Mouse (Mus musculus) layer of hippocampus, postnatal 25 days (tissue): Measurements from ENCODE around the gene Qrich1. TPM values are rescaled to one million over a fixed set of nuclear protein-coding genes. Genes with fewer than 3 reads are reported as not detected.
A peak's percentile ranks its signal among the peaks of the same experiment; 100 is the strongest.
"Not testable (repeated sequence)": the region's sequence is repeated elsewhere in the genome, so short reads cannot be mapped to it uniquely, and the experiment has no call there.

ENCODE experiments used
- DNase-seq, 2 experiments: peaks; one replicate each; pipeline ENCODE4 v3.0.0; 2022; ENCODE audit warnings: mixed read lengths in 2 of 2, low spot score in 1 of 2; ENCODE audit errors: extremely low spot score in 1 of 2
- microRNA-seq, 2 experiments: library from miRNA; unstranded; fragments of <30 nt; microRNA quantifications; one replicate each; pipeline ENCODE4 v1.2.0; 2021
- total RNA-seq, 2 experiments: library from RNA; stranded (reverse); gene quantifications; 2 replicates each; pipeline ENCODE4 v1.2.3; 2021

The Qrich1 gene
- total RNA-seq, 2 experiments from 2014 or later = 133 to 142 TPM

DNA sequence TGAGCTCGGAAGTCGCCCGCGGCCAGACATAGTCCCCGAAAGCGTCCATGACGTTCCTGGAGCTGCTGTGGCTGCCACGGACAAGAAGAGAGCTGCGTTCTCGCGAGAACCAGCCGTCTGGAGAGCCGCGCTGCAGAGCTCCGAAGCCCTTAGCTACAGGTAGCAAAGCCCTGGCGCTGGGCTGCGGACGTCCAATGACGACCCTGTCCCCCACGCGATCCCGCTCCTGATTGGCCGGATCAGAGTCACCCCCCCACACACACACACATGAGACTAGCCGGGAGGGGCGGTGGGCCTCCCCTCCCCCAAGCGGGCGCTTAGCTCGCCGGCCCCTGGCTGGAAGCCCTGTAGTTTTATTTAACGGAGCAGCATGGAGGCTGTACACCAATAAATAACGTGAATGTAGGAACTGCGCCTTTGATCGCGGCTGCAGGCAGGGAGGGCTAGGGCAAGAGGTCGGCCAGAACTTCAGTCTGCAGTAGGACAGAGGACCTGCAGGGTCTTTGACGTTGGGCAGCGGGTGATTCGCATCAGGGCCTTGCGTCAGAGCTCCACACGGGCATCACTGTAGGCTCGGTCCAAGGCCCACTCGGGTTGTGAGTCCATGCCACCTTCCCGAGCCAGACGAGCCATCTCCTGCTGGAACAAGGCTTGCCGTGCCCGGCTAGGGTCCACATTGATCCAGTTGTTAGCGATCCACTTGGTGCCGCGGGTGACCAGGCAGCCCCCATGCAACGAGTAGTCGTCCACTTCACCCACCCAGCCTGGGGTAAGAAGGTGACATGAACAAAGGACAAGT is 62.1 kb downstream of the Qrich1 start, which contains the start of gene Wdr6:
Gene Wdr6 (minus strand): TSS at position 195 of the 799 bp plus-strand sequence.
- peak; percentile 71 to 82 for DNase-seq

DNA sequence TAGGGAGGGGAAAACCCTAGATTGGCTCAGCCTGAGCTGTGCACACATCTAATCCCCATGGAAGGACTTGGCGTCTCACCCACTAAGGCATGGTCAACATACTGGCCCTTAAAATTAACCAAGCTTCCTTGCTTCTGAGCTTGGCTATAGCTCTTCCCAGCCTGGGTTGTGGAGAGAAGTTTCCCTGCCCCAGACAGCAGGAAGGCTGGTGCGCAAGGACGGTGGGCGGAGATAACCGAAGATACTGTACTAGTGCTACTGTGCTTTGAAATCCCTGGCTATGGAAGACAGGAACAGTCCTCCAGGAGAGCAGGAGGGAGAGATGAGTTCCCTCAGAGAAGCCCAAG is 62.7 kb downstream of the Qrich1 start:
- DNase-seq = no peak

DNA sequence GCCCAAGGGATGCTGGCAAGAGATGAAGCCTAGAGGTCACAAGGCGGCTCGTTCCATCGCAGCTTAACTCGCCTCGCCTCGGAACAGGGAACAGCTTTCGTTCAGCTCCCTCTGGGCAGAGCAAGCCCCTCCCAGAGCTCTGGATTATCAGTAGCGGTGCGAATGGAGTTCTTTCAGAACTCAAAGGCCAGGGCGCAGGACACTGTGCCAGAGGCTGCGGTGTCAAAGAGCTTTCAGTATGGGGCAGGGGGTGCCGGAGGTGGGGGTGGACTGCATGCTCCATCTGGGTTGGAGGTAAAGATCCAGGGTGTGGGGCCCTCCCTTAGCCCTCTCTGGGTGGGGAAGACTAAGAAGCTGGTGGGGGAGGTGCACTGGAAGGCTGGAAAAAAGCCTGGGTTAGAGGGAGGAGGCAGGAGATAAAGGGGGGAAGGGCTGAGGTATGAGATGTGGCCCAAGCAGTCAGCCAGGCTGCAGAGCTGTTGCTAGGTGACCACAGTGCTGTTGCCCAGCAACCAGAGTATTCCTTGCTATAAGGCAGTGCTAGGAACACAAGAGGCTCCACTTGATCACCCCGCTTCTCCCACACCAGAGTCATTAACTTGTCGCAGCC is 71.1 kb downstream of the Qrich1 start:
- DNase-seq = peak; percentile 56

DNA sequence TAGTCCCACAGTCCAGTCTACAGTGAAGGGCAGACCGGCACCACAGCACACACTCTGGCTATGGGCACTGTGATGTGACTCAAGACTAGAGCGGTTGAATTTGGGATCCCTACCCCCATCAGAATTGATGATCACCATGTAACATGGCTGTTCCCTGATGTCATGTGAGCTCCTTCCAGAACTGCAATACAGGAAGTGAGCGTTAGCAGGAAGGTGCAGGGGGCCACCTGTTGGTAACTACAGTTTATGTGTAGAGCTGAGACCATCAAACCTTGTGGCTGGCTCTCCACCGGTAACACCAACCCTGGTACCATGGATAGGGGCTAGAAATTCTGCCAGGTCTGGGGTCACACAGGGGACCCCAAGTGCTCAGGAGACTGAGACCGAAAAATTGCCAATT is 72.6 kb downstream of the Qrich1 start:
- DNase-seq = no peak

DNA sequence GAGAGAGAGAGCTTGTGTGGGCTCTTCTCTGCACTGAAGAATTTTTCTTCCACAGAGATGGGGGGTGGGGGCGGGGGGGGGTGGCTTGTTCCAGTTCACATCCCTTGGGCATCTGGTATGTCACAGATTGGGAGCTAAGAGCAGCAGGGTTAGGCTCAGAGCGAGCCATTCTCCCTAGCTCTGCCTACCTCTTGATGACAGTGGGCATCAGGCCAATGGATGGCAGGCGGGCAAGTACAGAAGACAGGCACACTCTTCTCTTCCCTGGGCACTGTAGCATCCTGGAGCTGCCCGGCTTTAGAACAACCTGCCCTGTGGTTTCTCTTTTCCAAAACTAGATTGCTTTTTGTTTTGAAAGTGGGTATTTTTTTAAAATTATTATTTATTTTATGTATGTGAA is 74.9 kb downstream of the Qrich1 start:
- DNase-seq = no peak

DNA sequence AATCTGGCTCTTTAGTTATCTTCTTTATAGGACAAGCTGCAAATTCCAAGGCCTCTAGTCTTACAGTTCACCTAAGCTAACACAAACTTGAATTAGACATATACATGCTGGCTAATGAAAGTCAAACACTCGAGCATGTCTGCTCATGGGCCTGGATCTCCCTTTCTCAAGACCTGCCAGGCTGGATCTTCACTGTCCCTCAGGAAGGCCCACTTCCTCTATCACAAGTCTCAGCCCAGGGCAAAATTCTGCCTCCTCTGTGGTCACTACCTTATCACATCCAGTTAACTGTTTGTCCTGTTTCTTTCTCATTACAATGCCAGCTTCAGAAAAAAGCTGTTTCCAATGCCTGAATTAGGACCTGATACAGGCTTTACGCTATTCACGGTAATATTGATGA is 77.7 kb downstream of the Qrich1 start:
- DNase-seq = no peak

DNA sequence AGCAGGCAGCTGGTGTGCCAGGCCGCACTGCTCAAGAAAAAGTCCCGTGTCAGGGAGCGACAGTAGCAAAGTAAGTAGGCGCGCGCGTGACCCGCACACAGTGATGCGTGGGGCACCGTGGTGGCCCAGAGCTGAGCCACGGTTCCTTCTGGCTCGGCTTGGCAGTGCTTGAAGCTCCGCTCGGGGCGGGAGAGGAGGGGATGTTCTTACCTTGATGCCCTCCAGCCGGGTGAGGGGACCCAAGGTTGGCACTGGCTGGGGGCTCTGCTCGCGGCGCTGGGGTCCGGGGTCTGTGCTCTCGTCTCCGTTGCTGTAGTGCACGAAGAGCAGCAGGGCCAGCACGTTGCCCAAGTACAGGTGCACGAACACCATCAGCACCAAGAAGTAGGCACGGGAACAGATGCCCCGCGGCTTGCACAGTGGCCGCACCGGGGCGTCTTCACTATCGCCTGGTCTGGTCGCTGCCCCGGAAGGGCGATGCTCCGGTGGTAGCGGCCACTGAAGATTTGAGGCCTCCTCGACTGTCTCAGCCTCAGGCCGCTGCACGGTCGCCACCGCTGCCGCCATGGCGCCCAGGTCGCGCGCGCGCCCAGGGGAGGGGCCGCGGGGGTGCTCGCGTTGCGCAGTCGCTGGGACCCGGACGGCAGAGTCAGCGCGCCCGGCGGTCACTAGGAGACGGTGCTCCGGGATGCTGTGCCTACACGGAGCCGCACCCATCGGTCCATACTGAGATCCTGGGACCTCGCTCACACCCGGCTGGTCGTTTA is 80.6 kb downstream of the Qrich1 start, which contains the start of gene P4htm:
Gene P4htm (minus strand): TSS at position 670 of the 767 bp plus-strand sequence.
- DNase-seq = peak; percentile 69 to 77

DNA sequence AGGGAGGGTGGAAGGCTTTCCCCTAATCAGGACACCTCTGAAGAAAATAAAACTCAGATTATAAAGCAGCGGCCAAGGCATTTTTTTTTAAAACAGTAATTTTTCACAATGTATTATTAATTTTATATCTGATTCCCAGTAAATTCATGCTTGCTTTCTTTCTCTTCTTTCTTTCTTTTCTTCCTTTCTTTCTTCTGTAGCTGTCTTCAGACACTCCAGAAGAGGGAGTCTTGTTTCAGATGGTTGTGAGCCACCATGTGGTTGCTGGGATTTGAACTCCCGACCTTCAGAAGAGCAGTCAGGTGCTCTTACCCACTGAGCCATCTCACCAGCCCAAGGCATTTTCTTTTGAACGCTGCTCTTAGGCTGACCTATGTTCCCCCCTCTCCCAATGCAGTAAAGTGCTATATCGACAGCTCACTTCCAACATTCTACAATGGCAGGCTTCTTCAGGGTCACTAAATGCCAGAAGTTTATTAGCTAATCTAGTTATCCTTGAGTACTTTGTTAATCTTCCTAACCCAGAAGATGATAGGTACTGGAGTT is 82.5 kb downstream of the Qrich1 start:
- DNase-seq = no peak

DNA sequence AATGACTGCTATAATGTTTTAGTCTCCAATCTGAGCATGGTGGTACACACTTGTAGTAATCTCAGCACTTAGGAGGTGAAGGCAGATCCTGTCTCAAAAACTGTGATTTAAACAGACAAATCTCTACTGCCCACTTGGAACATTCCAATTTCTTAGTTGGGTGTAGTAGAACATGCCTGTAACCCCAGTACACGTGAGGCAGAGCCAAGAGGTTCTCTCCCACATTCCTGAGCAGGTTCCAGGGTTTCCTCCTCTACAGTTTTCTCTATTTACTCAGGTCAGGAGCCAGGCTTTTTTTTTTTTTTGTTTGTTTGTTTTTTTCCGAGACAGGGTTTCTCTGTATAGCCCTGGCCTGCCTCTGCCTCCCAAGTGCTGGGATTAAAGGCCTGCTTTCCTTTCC is 83.4 kb downstream of the Qrich1 start:
- no peak for DNase-seq

DNA sequence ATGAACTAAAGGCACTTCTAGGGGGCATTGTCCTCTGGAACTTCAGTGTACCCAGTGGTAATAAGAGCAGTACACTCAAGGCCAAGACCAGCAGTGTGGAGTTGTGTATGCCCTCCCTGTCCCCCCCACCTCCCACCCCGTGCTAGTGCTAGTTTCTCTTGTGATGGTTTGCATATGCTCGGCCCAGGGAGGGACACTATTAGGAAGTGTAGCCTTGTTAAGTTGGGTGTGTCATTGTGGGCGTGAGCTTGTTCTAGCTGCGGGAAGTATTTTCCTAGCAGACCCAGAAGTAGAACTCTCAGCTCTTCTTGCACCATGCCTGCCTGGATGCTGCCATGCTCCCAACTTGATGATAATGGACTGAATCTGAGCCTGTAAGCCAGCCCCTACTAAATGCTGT is 85.4 kb downstream of the Qrich1 start:
- no peak for DNase-seq

DNA sequence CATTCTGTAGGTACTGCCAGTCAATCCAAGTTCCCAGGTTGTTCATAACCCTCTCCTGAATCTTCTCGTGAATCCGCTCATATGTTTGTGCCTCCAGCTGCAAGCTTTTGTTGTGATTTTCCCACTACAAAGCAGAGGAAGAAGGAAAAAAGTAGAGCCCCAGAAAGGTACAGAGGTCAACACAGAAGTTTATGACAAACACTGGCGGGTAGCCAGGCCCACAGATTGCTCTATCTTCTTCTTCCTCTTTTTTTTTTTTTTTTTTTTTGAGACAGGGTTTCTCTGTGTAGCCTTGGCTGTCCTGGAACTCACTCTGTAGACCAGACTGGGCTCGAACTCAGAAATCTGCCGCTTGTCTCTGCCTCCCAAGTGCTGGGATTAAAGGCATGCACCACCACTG is 91.3 kb downstream of the Qrich1 start:
- DNase-seq = not testable (repeated sequence)

DNA sequence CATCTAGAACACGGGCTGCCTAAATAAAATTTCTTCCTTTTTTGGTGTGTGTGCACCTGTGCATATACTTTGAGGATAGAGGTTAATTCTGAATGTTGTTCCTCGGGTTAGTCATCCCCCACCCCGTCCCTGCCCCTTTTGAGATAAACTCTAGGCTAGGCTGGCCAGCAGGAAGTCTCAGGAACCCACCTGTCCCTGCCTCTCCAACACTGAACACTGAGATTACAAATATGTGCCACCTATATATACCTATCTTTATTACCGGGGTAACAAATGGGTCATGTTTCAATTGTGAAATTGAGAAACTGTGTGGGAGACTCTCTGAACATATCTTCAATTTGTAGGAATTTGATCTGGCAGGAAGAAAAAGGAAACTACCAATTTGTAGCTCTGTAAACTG is 92.3 kb downstream of the Qrich1 start:
- DNase-seq = no peak

Small RNA genes lying within 50 kb of the gene (microRNA-seq; reads per million reads assigned to microRNA genes)
- gene Gm24083 (0 reads per million in 2 experiments), gene Mir191 (0 reads per million in 2 experiments), gene Mir425 (1,030 to 1,035 reads per million in 2 experiments)

Other genes with a start within 250 kb of the Qrich1 start
- gene Nicn1, start 226.4 kb upstream of the Qrich1 start, total RNA-seq = 100 to 1,000 TPM in 1 of 2 experiments, 10 to 100 TPM in 1; 93.0 to 121 TPM
- 10 to 100 TPM; 28.5 to 31.6 TPM for gene Amt, start 220.0 kb upstream of the Qrich1 start, total RNA-seq
- 100 to 1,000 TPM; 167 to 187 TPM for gene Rhoa, start 210.7 kb upstream of the Qrich1 start, total RNA-seq
- 10 to 100 TPM; 36.0 to 37.9 TPM for gene Tcta, start 210.6 kb upstream of the Qrich1 start, total RNA-seq
- gene Gpx1, start 177.9 kb upstream of the Qrich1 start, total RNA-seq = 10 to 100 TPM; 64.8 to 76.7 TPM
- 100 to 1,000 TPM; 102 to 108 TPM for gene Usp4, start 169.0 kb upstream of the Qrich1 start, total RNA-seq
- 1 to 10 TPM; 1.4 to 2.4 TPM for gene 1700102P08Rik, start 124.0 kb upstream of the Qrich1 start, total RNA-seq
- gene Ccdc36, start 88.3 kb upstream of the Qrich1 start, total RNA-seq = under 1 TPM; 0.10 to 0.16 TPM
- gene BC048562, start 80.3 kb upstream of the Qrich1 start, total RNA-seq = not detected
- 10 to 100 TPM; 28.4 to 41.1 TPM for gene Ccdc71, start 56.3 kb upstream of the Qrich1 start, total RNA-seq
- gene Klhdc8b, start 55.2 kb upstream of the Qrich1 start, total RNA-seq = 10 to 100 TPM; 17.6 to 21.3 TPM
- gene Lamb2, start 37.1 kb upstream of the Qrich1 start, total RNA-seq = 10 to 100 TPM; 25.9 to 27.8 TPM
- 100 to 1,000 TPM; 127 to 155 TPM for gene Usp19, start 26.2 kb upstream of the Qrich1 start, total RNA-seq
- 10 to 100 TPM; 76.6 to 82.5 TPM for gene Qars, start 9.1 kb upstream of the Qrich1 start, total RNA-seq
- 10 to 100 TPM; 60.1 to 62.8 TPM for gene Impdh2, start 43.5 kb downstream of the Qrich1 start, total RNA-seq
- gene Ndufaf3, start 50.6 kb downstream of the Qrich1 start, total RNA-seq = 10 to 100 TPM; 54.3 to 70.4 TPM
- gene Dalrd3, start 53.1 kb downstream of the Qrich1 start, total RNA-seq = 100 to 1,000 TPM in 1 of 2 experiments, 10 to 100 TPM in 1; 95.4 to 107 TPM
- gene Wdr6, start 61.9 kb downstream of the Qrich1 start, total RNA-seq = 100 to 1,000 TPM; 116 to 134 TPM
- gene P4htm, start 80.9 kb downstream of the Qrich1 start, total RNA-seq = 10 to 100 TPM; 92.0 to 97.8 TPM
- 10 to 100 TPM; 49.3 to 53.9 TPM for gene Arih2, start 132.6 kb downstream of the Qrich1 start, total RNA-seq
- 10 to 100 TPM; 18.2 to 18.4 TPM for gene Slc25a20, start 145.3 kb downstream of the Qrich1 start, total RNA-seq
- gene Prkar2a, start 172.5 kb downstream of the Qrich1 start, total RNA-seq = 10 to 100 TPM; 38.7 to 38.8 TPM